8 mouse cellular contexts compared by ENCODE assay signal in genomic region chr4:95050518-95051278, GRCm38 (mm10). TPM values are rescaled to one million over a fixed set of nuclear protein-coding genes. Genes with fewer than 3 reads are reported as not detected.
DNase-seq lines count a peak whose midpoint lies in the region; ATAC-seq and TF ChIP-seq lines count a peak whose summit lies in the region.

No protein-coding gene starts in this region.

- H3K27ac ChIP-seq in forebrain, postnatal 0 days (ENCODE audit: low read depth, low read length) = peak overlapping the region; percentile 94
- H3K27ac ChIP-seq in lung, embryonic 14.5 days (ENCODE audit: low read depth) = peak overlapping the region; percentile 99
- H3K27ac ChIP-seq in olfactory bulb, adult 2 months (ENCODE audit: insufficient read depth, low read depth, low read length) = peak overlapping the region; percentile 87

- DNase-seq in CD4-positive helper T cell, adult 2 months (ENCODE audit: low read depth, low spot score) = peak; percentile 79
- DNase-seq in forebrain, postnatal 0 days = peak; percentile 78
- peak; percentile 75 for DNase-seq in heart, postnatal 4 days
- peak; percentile 36 for DNase-seq in layer of hippocampus, adult 9-10 months (ENCODE audit: low spot score)
- DNase-seq in lung, embryonic 14.5 days = peak; percentile 84
- DNase-seq in thymus, adult 18-20 months = peak; percentile 65 to 70

- peak overlapping the region; percentile 95 for H3K4me2 ChIP-seq in forebrain, postnatal 0 days (ENCODE audit: low read depth)
- H3K4me2 ChIP-seq in lung, embryonic 14.5 days = peak overlapping the region; percentile 85

- H3K9ac ChIP-seq in forebrain, postnatal 0 days = peak overlapping the region; percentile 79
- peak overlapping the region; percentile 96 for H3K9ac ChIP-seq in lung, embryonic 14.5 days

- H3K27me3 ChIP-seq in forebrain, postnatal 0 days (ENCODE audit: insufficient read depth, low read length) = no peaks in the 10 kb centered on the region
- H3K27me3 ChIP-seq in lung, embryonic 14.5 days (ENCODE audit: insufficient read depth, low read length) = no peaks in the 10 kb centered on the region

- 3% methylated on average over 69 of the region's 70 CpGs for WGBS in forebrain, postnatal 0 days
- under 1% methylated on average over 69 of the region's 70 CpGs for WGBS in lung, embryonic 14.5 days
- under 1% methylated on average over 70 of the region's 70 CpGs for WGBS in olfactory bulb, adult 2 months

- no peaks in the 10 kb centered on the region for H3K9me3 ChIP-seq in forebrain, postnatal 0 days (ENCODE audit: low read length)
- H3K9me3 ChIP-seq in lung, embryonic 14.5 days (ENCODE audit: low read depth, low read length) = no peaks in the 10 kb centered on the region

- peaks cover 13% of the 10 kb centered on the region; the same call in 1 of the 2 replicates for H3K4me1 ChIP-seq in forebrain, postnatal 0 days (ENCODE audit: insufficient read depth)
- 0 out of 2 replicates have a peak, but pooled peaks cover 7% of the 10 kb centered on the region for H3K4me1 ChIP-seq in lung, embryonic 14.5 days (ENCODE audit: insufficient read depth)
- peaks cover 5% of the 10 kb centered on the region; the same call in 1 of the 2 replicates for H3K4me1 ChIP-seq in olfactory bulb, adult 2 months (ENCODE audit: control insufficient read depth, insufficient read depth, low read length)

- H3K4me3 ChIP-seq in forebrain, postnatal 0 days (ENCODE audit: low read depth, low read length) = peak overlapping the region; percentile 73
- peak overlapping the region; percentile 86 for H3K4me3 ChIP-seq in lung, embryonic 14.5 days (ENCODE audit: low read depth, low read length)
- H3K4me3 ChIP-seq in olfactory bulb, adult 2 months (ENCODE audit: insufficient read depth, low read depth, low read length) = peak overlapping the region; percentile 88

- TF ChIP-seq POLR2A in olfactory bulb, adult 2 months (IDR thresholded peaks at IDR 0.05; ENCODE audit: insufficient read depth, low read depth, low read length) = no peak

- no peaks in the 10 kb centered on the region for H3K36me3 ChIP-seq in forebrain, postnatal 0 days (ENCODE audit: insufficient read depth)
- H3K36me3 ChIP-seq in lung, embryonic 14.5 days (ENCODE audit: insufficient read depth) = peaks cover 19% of the 10 kb centered on the region

- peak; percentile 77 for TF ChIP-seq CTCF in forebrain, postnatal 0 days (IDR thresholded peaks at IDR 0.05; ENCODE audit: low read depth)
- peak; percentile 52 for TF ChIP-seq CTCF in lung, embryonic 14.5 days (IDR thresholded peaks at IDR 0.05; ENCODE audit: low read depth)
- TF ChIP-seq CTCF in olfactory bulb, adult 2 months (IDR thresholded peaks at IDR 0.05; ENCODE audit: insufficient read depth, low read depth, low read length) = no peak

- ATAC-seq in cerebellum, adult (ENCODE audit: insufficient number of reproducible peaks, low FRiP score, low TSS enrichment) = peak; percentile 8; the same call in 1 of the 2 replicates
- peak; percentile 2; the same call in 1 of the 2 replicates for ATAC-seq in forebrain, postnatal 0 days
- ATAC-seq in lung, embryonic 14.5 days (ENCODE audit: insufficient read depth) = no peak

RNA-seq across cellular contexts. Expression of gene Jun, which starts 1.3 kb away (rescaled TPM):
- total RNA-seq in forebrain, postnatal 0 days (2014; rRNA removed) = 39.3 and 42.9 TPM in 2 replicates
- polyA plus RNA-seq in forebrain, postnatal 0 days (2015; fragmentation: Nextera tagmentation; extraction: Ambion mirVana) = 47.0 and 50.1 TPM in 2 replicates
- total RNA-seq in heart, postnatal 4 days (2021) = 10 to 100 TPM; 61.6 to 69.6 TPM
- 67.1 and 71.5 TPM in 2 replicates for polyA plus RNA-seq in lung, embryonic 14.5 days (2014; fragmentation: Nextera tagmentation; extraction: Ambion mirVana)
- polyA plus RNA-seq in olfactory bulb, adult 2 months (2012; ENCODE audit: insufficient read depth, insufficient read length, low replicate concordance, missing spikeins) = not detected in 2 replicates

Comparison
In these comparisons a context has a peak if more than half of its experiments do, and no peak if none do; other contexts are left out.
1. RNA of gene Jun, which starts 1.3 kb away (polyA plus RNA-seq): 67.1 to 71.5 TPM in lung, embryonic 14.5 days and 47.0 to 50.1 TPM in forebrain, postnatal 0 days; not detected in olfactory bulb, adult 2 months; every median in the first group is over 10 times any median in the second.
2. Peak in every context shown above with its lines, with median percentiles within 50 percentile points of each other: DNase-seq, H3K27ac ChIP-seq and H3K4me3 ChIP-seq.